Mouse (Mus musculus) cerebellum, adult 18-20 months (tissue): ENCODE results near the gene Cend1.
"Not testable (repeated sequence)": the region's sequence is repeated elsewhere in the genome, so short reads cannot be mapped to it uniquely, and the experiment has no call there.

Experiments used
- DNase-seq, 2 experiments: peaks; one replicate each; pipeline ENCODE4 v3.0.0; 2021

Cend1 gene

DNA sequence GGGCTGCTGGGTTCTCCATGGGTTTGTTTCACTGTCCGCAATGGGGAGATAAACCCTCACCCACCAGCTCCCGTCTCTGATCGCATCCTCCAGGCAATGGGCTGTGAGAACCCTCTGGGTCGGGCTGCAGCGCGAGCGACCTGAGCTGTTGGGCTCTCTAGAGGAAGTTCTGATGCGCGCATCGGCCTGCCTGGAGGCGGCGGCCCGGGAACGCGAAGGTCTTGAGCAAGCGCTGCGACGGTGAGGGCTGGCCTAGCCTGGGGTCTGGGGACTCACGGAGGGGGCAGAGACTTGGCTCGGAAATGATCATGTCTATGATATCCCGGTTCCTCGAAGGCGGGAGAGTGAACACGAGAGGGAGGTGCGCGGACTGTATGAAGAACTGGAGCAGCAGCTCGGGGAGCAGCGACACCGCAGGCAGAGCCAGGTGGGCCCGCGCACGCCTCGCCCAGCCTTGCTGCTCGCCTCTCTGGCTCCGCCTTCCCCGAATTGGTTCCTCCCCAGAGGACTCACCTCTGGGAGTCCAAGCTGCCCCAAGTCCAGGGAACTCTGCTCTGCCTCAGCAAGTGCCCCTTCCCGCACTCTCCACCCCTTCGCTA lies 35.4 kb upstream of the Cend1 start:
- DNase-seq: peak; percentile 23 to 32

DNA sequence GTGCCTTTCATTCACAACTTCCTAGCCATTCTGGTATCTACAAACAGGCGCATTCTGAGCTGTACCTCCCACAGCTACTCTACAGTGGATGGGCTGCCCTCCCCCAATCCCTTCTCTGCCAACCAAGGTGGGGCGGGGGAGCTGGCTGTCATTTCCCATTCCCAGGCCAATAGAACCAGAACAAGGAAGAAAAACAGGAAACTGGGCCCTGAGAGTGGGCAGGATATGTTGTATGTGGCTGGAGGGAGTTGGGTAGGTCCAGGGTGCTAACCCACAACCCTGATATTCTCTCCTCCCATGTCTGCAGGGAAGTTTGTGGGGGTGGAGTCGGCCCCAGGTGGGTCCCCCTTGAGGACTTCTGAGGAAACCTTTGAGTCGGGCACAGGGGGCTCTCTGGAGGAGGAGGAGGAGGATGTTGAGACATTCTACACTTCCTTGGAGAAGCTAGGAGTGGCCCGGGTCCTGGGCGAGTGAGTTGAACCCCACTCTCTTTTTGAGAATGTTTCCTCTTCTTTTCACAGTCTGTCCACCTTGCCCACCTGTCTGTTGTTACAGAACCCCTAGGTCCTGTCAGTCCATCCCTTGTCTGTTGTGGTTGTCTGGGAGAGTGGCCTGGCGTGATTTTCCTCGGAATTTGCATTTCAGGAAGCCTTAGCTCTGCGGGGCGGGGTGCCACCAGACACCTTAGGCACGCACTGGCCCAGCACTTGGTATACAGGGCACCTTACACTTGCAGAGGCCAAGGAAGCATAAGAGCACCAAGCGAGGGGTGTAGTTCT lies 34.7 kb upstream of the Cend1 start:
- DNase-seq: peak; percentile 9 to 13

DNA sequence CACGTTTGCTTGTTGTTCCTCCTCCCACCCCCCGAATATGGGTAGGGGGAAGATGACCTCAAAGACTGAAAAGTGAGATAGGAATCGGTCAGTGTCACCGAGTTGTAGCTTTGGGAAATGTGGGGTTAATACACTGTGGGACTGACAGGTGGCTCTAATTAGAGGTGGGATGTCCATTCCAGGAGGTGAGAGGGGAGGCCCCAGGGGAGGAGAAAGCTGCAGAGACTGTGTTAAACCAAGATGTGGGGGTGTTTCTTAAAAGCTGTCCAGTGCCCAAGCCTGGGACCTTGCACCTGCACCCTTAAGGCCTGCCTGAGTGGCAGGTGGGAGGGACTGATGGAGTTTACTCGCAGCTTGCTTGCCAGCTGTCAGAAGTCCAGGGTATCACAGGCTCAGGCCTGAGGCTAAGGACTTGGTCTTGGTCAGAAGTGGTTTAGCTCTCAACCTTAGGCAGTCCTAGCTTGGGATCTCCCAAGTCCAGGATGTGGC lies 33.1 kb upstream of the Cend1 start:
- peak; percentile 33 to 38 for DNase-seq

DNA sequence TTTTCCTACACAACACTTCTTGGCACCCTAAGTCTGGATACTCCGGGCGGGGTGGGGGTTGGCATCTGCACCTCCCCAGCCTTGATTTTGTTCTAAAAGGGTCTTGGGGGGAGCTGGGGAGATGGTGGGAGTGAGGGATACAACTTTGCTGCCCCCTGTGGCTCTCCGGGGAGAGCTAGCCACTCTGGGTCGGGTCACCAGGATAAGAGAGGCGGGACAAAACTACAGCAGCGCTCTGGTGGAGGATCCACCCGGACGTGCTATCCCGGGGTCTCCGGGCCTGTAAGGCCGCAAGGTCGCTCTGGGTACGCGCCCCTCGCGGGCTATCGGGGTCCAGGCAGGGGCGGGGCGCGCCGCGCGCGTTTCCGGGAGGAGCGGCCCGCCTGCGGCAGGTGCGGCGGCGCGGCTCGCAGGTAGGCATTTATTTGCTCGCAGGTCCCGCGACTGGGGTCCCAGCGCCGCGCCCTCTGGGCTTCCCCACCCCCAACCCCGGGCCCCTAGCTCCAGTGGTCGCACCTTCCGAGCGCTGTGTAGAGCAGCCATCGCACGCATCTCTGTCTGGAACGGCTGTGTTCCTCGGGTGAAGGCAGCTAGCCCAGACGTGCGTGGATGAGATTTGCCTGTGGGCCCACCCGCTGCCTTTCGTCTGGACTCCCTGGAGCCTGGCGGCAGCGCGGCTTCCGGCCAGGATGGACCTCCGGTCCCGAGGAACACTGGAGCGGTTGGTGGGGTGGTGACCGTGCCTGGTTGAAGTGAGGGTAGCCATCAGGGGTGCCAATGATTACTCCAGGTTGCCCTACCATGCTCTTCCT lies 32.4 kb upstream of the Cend1 start:
- DNase-seq: peak; percentile 34 to 44

DNA sequence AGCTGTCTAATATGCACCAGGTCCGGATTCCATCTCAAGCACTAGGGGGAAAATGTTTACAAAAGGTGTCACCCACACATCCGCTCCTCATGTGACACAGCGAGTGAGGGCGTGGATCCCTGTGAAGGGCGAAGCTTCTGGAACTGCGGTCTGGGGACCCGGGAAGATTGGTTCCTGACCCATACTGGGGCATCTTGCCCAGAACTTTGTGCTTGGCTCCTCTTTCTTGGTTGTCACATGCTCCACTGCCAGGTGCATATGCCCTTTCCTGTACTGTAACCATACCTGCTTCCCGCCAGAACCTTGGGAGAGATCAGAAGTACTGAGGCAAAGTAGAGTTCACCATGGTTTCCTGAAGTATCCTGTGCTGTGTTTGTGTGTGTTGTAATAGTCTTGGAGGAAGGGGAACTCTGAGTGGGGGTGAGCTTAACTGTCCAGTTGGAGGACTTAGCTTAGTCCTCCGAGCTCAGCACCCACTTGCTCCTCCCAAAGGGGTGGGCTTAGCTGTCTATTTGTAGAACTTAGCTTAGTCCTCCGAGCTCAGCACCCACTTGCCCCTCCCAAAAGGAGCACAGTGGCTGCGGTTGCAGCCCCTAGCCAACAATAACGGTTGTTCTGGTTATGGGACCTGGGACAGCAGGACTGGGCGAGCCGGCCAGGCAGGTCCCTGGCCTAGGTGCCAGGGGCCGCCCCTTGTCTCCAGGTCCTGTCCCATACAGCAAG lies 31.3 kb upstream of the Cend1 start, which contains the start of gene Cracr2b:
Gene Cracr2b (plus strand): TSS at position 704 of the 723 bp plus-strand sequence.
- peak; percentile 38 to 48 for DNase-seq

DNA sequence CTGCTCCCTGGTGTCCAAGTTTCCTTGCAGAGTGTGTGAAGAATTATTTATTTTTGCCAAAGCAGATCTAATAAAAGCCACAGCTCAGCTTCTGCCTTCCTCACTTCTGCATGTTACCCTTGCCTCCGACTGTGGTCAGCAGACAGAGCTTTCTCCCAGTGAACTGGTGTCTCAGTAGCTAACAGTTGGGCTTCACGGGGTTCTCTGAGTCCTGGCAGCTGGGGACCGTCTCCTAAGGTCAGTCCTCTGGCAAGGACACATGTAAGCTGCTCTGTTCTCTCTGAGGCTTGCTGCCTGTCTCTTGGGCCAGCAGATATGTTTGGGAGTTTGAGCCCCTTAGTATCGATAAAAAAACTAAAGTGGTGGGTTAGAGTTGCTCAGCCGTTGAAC lies 30.7 kb upstream of the Cend1 start:
- DNase-seq: peak in 1 of 2 experiments; percentile 41

DNA sequence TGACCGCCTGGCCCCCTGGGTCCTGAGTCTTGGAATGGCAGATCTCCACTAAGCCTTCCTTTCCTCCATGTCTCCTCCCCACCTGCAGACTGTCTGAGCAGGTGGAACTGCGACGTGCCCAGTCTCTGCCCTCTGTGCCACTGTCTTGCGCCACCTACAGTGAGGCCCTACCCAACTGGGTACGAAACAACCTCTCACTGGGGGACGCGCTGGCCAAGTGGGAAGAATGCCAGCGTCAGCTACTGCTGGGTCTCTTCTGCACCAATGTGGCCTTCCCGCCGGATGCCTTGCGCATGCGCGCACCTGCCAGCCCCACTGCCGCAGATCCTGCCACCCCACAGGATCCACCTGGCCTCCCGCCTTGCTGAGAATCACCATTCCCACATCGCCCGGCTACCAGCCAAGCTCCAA lies 30.0 kb upstream of the Cend1 start:
- peak; percentile 76 to 81 for DNase-seq

DNA sequence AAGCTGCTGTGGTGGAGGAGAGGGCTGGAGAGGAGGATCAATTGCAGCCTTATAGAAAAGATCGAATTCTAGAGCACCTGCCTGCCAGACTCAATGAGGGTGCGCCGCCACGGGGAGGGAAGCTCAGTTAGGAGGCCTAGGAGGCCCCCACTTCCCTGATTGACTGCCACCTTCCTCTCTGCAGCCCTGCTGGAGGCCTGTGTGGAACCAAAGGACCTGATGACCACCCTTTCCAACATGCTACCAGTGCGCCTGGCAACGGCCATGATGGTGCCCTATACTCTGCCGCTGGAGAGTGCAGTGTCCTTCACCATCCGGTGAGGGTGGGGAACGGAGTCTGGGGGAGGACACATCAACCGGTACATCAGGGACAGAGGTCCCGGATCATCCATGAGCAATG lies 29.4 kb upstream of the Cend1 start:
- DNase-seq: no peak

DNA sequence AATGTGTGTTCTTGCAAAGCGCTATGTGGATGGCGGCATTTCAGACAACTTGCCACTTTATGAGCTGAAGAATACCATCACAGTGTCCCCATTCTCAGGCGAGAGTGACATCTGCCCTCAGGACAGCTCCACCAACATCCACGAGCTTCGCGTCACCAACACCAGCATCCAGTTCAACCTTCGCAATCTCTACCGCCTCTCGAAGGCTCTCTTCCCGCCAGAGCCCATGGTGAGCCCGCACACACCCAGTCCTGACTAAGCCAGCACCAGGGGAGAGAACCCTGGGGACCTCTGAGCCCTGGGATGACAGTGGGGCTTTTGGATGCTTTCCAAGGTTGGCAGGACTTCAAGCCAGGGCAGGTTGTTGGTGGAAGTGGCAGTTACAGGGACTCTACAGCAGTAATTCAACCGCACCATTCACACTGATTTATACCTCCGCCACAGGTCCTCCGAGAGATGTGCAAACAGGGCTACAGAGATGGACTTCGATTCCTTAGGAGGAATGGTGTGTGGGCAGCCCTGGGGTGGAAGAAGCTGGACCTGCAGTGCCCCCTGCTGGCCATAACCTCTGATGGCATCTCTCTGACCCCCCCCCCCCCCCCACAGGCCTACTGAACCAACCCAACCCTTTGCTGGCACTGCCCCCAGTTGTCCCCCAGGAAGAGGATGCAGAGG lies 28.8 kb upstream of the Cend1 start:
- peak; percentile 59 to 74 for DNase-seq

DNA sequence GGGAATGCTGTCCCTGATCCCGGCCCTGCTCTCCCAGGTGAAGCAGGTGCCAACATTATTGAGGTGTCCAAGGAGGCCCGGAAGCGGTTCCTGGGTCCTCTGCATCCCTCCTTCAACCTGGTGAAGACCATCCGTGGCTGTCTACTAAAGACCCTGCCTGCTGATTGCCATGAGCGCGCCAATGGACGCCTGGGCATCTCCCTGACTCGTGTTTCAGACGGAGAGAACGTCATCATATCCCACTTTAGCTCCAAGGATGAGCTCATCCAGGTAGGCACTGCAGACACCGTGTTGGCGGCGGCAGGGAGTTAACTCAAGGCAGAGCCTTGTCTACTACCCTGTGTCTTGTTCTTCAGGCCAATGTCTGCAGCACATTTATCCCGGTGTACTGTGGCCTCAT lies 27.9 kb upstream of the Cend1 start:
- DNase-seq: peak; percentile 25 to 38

DNA sequence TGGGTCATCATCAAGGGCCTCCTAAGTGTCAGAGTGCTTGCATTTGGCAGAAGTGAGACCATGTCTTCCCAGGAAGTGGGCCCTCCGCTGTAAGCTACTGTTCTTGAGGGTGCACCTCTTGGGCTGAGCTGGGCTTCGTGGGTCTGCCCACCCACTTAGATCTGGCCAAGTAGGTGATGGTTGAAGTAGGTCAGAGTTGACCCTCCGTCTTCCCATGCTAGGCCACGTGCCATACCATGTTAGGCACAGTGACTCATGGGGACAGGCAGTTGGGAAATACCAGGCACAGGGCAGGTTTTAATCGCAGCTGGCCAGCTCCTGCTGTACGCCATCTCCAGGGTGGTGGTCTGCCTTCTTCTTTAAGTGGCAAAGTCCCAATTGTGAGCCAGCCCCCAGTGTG lies 27.4 kb upstream of the Cend1 start:
- DNase-seq: peak; percentile 28 to 37

DNA sequence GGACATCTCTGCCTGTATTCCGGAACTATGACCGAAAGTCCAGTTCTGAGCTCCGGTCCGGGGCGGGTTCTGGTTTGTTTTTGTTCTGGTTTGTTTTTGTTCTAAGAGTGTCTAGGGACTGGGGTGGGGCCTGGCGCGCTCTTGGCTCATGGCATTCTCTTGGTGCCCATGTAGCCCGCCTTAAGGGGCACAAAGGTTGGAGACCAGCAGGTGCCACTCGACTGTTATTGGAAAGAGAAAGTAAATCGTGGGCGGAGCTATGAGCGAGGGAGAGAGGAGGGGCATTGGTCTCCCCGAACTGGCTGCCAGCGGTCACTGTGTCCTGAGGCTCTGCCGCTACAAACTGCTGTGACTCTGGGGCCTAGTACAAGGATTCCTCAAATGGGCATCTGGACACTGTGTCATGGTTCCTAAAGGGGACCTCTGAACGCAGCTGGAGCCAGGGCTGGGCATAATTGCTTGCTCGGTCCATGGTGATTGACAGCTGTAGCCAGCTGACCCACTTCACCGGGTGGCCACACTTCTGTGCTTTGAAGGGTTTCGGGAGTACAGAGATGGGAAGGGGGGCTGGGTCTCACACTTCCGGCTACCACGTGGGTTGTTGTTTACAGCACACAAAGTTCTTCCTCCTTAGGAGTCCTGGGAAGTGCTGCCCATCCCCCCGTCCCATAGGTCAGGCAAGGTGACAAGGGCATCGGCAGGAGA lies 26.5 kb upstream of the Cend1 start:
- DNase-seq: peak; percentile 74 to 80

DNA sequence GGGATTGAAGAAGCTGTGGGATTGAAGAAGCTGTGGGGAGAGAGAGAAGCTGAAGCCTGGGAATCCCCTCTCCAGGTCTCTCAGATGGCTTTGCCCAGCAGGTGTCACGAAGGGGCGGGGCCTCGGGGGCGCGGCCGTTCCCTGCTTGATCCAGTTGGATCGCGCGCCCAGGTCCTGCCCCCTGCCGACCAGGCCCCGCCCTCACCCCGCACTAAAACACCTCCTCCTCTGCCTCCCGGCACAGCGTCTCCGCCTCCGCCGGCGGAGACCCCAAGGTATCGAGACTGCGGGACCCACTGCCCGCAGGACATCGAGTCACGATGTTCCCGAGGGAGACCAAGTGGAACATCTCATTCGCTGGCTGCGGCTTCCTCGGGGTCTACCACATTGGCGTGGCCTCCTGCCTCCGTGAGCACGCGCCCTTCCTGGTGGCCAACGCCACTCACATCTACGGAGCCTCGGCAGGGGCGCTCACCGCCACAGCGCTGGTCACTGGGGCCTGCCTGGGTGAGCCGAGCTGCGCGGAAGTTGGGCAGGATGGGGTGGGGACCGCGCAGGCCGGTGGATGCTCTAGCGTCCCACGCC lies 25.8 kb upstream of the Cend1 start, which contains the start of gene Pnpla2:
Gene Pnpla2 (plus strand): TSS at position 232 of the 585 bp plus-strand sequence.
- peak; percentile 92 to 94 for DNase-seq

DNA sequence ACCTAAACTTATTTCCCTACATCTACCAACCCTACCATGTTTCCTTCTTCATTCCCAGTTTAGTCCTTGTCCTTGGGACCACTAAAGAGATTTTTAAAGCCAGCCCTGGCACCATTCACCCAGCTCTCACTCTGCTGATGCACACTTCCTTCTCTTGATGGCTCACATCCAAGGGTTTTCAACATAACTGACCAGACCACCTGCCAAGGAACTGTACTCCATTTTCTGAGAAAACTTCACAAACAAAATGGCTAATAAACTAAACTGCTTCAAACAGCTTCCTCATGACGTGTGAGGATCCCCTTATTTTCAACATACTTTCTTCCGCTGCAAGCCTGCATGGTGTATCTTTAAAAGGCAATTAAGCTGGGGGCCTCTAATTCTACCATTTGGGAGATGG lies 24.3 kb upstream of the Cend1 start:
- peak in 1 of 2 experiments; percentile 3 for DNase-seq

DNA sequence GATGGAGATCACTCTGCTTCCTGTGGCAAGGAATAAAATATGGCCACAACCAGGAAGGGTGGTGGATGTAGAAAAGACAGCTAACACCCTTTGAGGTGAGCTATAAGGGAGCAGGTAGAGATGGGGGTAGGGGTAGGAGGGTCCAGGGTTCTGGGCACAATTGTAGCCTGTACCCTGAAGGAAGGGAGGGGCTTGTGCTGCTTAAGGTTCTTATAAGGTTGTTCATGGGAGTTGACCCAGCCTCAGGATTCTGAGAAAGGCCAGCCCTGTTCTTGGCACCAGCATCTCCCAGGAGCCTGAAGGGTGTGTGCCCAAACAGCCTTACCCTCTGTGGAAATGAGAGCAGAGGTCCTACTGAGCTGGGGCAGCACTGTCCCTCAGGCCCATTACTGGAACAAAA lies 22.6 kb upstream of the Cend1 start:
- no peak for DNase-seq

DNA sequence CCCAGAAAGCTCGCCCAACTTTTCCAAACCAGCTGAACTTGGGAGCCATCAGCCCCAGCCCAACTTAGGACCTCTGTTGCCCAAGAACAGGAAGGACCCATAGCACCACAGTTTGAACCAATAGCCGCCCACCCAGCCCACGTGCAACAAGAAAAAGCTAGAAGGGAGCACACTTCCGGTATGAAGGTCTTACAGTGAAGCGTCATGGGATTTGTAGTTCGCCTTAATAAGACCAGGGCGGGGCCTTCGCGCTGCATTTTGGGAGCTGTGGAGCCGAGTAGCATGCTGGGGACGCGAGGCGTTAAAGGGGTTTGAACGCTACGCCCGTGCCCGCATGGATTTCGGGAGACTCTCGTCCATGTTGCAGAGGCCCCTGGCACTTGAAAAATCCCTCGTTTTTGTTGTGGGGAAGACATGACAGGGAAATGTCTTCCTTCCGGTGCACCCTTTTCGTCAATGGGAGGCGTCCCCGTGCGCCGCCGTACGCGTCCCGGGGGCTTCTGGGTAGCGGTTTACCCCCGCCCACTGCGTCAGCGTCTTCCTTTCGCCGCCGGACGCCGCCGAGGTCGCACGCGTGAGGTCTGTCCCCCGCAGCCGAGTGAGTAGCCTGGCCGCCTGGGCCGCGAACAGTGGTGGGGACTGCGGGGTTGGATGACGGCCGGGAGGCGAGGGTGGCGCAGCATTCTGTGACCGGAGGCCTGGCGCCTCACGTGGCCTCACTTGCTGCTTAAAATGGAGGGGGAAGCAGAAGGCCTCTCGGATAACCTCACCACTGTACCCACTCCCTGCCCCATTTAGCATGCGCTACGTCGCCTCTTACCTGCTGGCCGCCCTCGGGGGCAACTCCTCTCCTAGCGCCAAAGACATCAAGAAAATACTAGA lies 18.1 kb upstream of the Cend1 start, which contains the start of gene Rplp2:
Gene Rplp2 (plus strand): TSS at position 261 of the 882 bp plus-strand sequence.
- DNase-seq: peak; percentile 94 to 96

DNA sequence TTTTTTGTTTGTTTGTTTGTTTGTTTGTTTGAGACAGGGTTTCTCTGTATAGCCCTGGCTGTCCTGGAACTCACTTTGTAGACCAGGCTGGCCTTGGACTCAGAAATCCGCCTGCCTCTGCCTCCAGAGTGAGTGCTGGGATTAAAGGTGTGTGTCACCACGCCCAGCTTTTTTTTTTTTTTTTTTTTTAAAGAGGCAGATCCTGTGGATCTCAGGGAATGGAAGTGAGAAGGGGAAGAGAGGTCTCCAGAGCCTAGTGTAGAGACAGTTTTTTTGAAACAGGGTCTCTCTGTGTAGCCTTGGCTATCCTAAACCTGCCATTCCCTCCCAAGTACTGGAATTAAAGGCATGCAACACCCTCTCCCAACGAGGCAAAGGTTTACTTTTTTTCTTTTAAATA lies 17.1 kb upstream of the Cend1 start:
- DNase-seq: not testable (repeated sequence)

DNA sequence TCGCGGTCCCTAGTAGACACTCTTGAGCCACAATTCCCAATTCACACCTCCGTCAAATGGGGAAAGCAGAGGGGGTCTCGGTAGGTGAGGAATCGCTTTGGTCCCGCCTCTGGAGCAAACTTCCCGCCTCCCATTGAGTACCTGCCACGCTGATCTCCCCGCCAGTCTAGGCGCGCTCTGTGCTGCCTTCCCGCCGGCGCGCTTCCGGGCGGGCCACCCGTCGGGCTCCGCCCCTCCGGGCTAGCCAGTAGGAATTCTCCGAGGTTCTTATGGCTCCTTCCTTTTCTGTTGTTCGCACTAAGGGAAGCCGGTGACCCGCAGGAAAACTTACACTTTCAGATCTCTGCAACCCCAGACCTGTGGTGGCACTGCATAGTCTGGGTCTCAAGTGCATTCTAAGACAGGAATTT lies 14.5 kb upstream of the Cend1 start, which contains the start of gene Pidd1:
Gene Pidd1 (minus strand): TSS at position 198 of the 410 bp plus-strand sequence.
- DNase-seq: peak; percentile 27 to 38

DNA sequence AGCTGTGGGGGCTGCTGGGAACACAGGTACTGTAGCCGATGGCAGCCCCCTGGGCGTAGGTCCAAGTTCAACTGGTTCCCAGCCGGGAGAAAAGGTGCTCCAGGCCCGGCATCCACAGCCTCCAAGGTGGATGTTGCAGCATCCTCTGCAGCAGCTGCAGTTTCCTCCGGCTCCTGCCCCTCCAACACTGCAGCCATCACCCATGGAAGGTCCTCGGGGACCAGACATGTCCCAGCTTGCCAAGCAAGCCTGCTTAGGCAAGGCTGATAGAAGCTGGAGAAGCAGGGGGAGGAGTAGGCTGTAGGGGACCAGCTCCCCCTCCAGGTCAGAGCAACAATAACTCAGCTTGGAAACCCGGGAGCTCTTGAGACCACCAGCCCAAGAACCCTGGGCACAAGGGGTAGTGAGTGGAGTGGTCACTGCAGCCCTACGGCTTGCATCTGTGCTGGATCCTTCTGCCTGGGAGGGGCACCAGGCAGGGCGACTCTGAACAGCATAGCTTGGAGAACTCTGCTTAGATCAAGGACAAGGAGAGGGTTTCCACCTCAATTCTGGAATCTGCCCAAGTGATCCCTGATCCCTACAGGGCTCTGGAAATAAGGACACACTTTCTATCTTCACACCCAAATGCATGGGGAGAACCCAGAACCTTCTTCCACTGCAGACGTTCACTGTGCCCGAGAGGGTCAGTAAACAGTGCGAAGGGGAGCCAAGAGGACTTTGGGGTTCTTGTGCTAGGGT lies 14.0 kb upstream of the Cend1 start:
- no peak for DNase-seq
